Mouse (Mus musculus): ENCODE measurements around the gene Dhx37.

GRCm38 (mm10) chr5:125389579-125390441 is 44.1 kb downstream of the Dhx37 start, which contains the start of gene Ubc:
- TF ChIP-seq EP300 (IDR thresholded peaks at IDR 0.05; ENCODE audit: insufficient read depth, low read depth, low read length), result peak; percentile 57; the same call in 1 of the 2 replicates
- TF ChIP-seq CTCF (IDR thresholded peaks at IDR 0.05), result no peak
